ENCODE assay signal across 8 mouse cellular contexts in the genomic region with DNA sequence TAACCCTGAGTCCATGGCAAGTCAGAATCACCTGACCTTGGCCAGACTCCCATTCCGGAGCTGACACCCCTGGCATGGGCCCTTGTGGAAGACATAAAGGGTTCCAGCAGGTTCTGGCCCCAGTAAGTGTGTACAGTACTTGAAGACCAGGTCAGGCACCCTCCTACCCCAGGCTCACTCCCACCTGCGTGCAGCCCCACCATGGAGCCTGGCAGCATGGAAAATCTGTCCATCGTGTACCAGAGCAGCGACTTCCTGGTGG. TPM values are rescaled to one million over a fixed set of nuclear protein-coding genes. Genes with fewer than 3 reads are reported as not detected.
DNase-seq lines count a peak whose midpoint lies in the region; ATAC-seq lines count a peak whose summit lies in the region.

No protein-coding gene starts in this region.

- H3K9me3 ChIP-seq in kidney, embryonic 14.5 days (ENCODE audit: control insufficient read depth, low read length), result no peaks in the 10 kb centered on the region
- no peaks in the 10 kb centered on the region for H3K9me3 ChIP-seq in midbrain, embryonic 11.5 days (ENCODE audit: control insufficient read depth, low read length)

- no peaks in the 10 kb centered on the region for H3K27me3 ChIP-seq in kidney, embryonic 14.5 days (ENCODE audit: control insufficient read depth, insufficient read depth, low read length)
- no peaks in the 10 kb centered on the region for H3K27me3 ChIP-seq in midbrain, embryonic 11.5 days (ENCODE audit: control insufficient read depth, insufficient read depth, low read length)

- peak overlapping the region; percentile 73 for H3K4me3 ChIP-seq in kidney, embryonic 14.5 days (ENCODE audit: low read length)
- H3K4me3 ChIP-seq in brown adipose tissue, adult 24 weeks (ENCODE audit: insufficient read depth, low read depth, low read length), result peak overlapping the region; percentile 65
- peak overlapping the region; percentile 61 for H3K4me3 ChIP-seq in midbrain, embryonic 11.5 days (ENCODE audit: low read depth, low read length)

- peak; percentile 1; the same call in 1 of the 2 replicates for ATAC-seq in kidney, embryonic 14.5 days (ENCODE audit: low FRiP score, low TSS enrichment)
- no peak; the same call in 1 of the 2 replicates for ATAC-seq in midbrain, embryonic 11.5 days (ENCODE audit: low FRiP score)

- 19% methylated on average over 4 of the region's 4 CpGs for WGBS in kidney, embryonic 14.5 days
- WGBS in midbrain, embryonic 11.5 days, result 32% methylated on average over 4 of the region's 4 CpGs

- H3K36me3 ChIP-seq in kidney, embryonic 14.5 days (ENCODE audit: control insufficient read depth, insufficient read depth, low read length), result peaks cover 11% of the 10 kb centered on the region
- no peaks in the 10 kb centered on the region for H3K36me3 ChIP-seq in midbrain, embryonic 11.5 days (ENCODE audit: control insufficient read depth, insufficient read depth, low read length)

- peak overlapping the region; percentile 75 for H3K9ac ChIP-seq in kidney, embryonic 14.5 days (ENCODE audit: low read depth, low read length)
- H3K9ac ChIP-seq in midbrain, embryonic 11.5 days (ENCODE audit: low read length), result peak overlapping the region; percentile 75

- DNase-seq in kidney, adult 8-10 months, result no peak
- peak; percentile 42 for DNase-seq in heart, postnatal 4 days
- DNase-seq in midbrain, embryonic 11.5 days (ENCODE audit: low spot score, missing footprints), result no peak
- no peak for DNase-seq in left cerebral cortex, adult 9 months (ENCODE audit: low spot score in 2 of 2)
- no peak for DNase-seq in ovary, postnatal 36 days (ENCODE audit: low spot score)
- DNase-seq in ovary, postnatal 10 days (ENCODE audit: low spot score), result no peak

- H3K27ac ChIP-seq in kidney, embryonic 14.5 days (ENCODE audit: low read depth, low read length), result no peak overlapping the region
- no peak overlapping the region for H3K27ac ChIP-seq in brown adipose tissue, adult 24 weeks (replicated peaks; ENCODE audit: low read depth, low read length)
- no peak overlapping the region for H3K27ac ChIP-seq in midbrain, embryonic 11.5 days (ENCODE audit: low read depth, low read length)

- peak overlapping the region; percentile 89 for H3K4me2 ChIP-seq in kidney, embryonic 14.5 days (replicated peaks; ENCODE audit: low read depth, low read length)
- H3K4me2 ChIP-seq in midbrain, embryonic 11.5 days, result peak overlapping the region; percentile 91

- H3K4me1 ChIP-seq in kidney, embryonic 14.5 days (ENCODE audit: control insufficient read depth, insufficient read depth, low read length), result peaks cover 16% of the 10 kb centered on the region
- peaks cover 6% of the 10 kb centered on the region; the same call in 1 of the 2 replicates for H3K4me1 ChIP-seq in brown adipose tissue, adult 24 weeks (ENCODE audit: control insufficient read depth, insufficient read depth, insufficient read length, low read length)
- peaks cover 19% of the 10 kb centered on the region for H3K4me1 ChIP-seq in midbrain, embryonic 11.5 days (ENCODE audit: control insufficient read depth, insufficient read depth, low read length)

RNA-seq across cellular contexts. Expression of a gene that starts 0.5 kb away (rescaled TPM):
- polyA plus RNA-seq in kidney, embryonic 14.5 days (2014; fragmentation: Nextera tagmentation; extraction: Ambion mirVana), result 21.6 and 22.1 TPM in 2 replicates
- 3.0 and 3.9 TPM in 2 replicates for polyA plus RNA-seq in brown adipose tissue, adult 24 weeks (2012; ENCODE audit: insufficient read depth, insufficient read length, missing spikeins)
- 1 to 10 TPM; 5.4 to 6.6 TPM for total RNA-seq in heart, postnatal 4 days (2021)
- 16.0 and 19.8 TPM in 2 replicates for polyA plus RNA-seq in midbrain, embryonic 11.5 days (2014; fragmentation: Nextera tagmentation; extraction: Ambion mirVana)

RNA-seq across cellular contexts. Expression of a gene that starts 0.7 kb away (rescaled TPM):
- 17.3 and 26.0 TPM in 2 replicates for polyA plus RNA-seq in kidney, embryonic 14.5 days (2014; fragmentation: Nextera tagmentation; extraction: Ambion mirVana)
- polyA plus RNA-seq in brown adipose tissue, adult 24 weeks (2012; ENCODE audit: insufficient read depth, insufficient read length, missing spikeins), result 0.87 and 3.0 TPM in 2 replicates
- total RNA-seq in heart, postnatal 4 days (2021), result 10 to 100 TPM; 12.6 to 13.6 TPM
- polyA plus RNA-seq in midbrain, embryonic 11.5 days (2014; fragmentation: Nextera tagmentation; extraction: Ambion mirVana), result 15.0 and 17.3 TPM in 2 replicates

RNA-seq across cellular contexts. Expression of a gene that starts 7.9 kb away (rescaled TPM):
- not detected in 2 replicates for polyA plus RNA-seq in kidney, embryonic 14.5 days (2014; fragmentation: Nextera tagmentation; extraction: Ambion mirVana)
- not detected in 2 replicates for polyA plus RNA-seq in brown adipose tissue, adult 24 weeks (2012; ENCODE audit: insufficient read depth, insufficient read length, missing spikeins)
- not detected for total RNA-seq in heart, postnatal 4 days (2021)
- not detected in 2 replicates for polyA plus RNA-seq in midbrain, embryonic 11.5 days (2014; fragmentation: Nextera tagmentation; extraction: Ambion mirVana)

RNA-seq across cellular contexts. Expression of a gene that starts 11.0 kb away (rescaled TPM):
- polyA plus RNA-seq in kidney, embryonic 14.5 days (2014; fragmentation: Nextera tagmentation; extraction: Ambion mirVana), result 0.50 and 1.5 TPM in 2 replicates
- polyA plus RNA-seq in brown adipose tissue, adult 24 weeks (2012; ENCODE audit: insufficient read depth, insufficient read length, missing spikeins), result not detected in 2 replicates
- 1 to 10 TPM in 1 of 2 experiments, not detected in 1; 2.3 TPM for total RNA-seq in heart, postnatal 4 days (2021)
- 0.77 and 1.3 TPM in 2 replicates for polyA plus RNA-seq in midbrain, embryonic 11.5 days (2014; fragmentation: Nextera tagmentation; extraction: Ambion mirVana)

RNA-seq across cellular contexts. Expression of a gene that starts 26.2 kb away (rescaled TPM):
- polyA plus RNA-seq in kidney, embryonic 14.5 days (2014; fragmentation: Nextera tagmentation; extraction: Ambion mirVana), result 2.6 and 3.3 TPM in 2 replicates
- polyA plus RNA-seq in brown adipose tissue, adult 24 weeks (2012; ENCODE audit: insufficient read depth, insufficient read length, missing spikeins), result not detected in 2 replicates
- total RNA-seq in heart, postnatal 4 days (2021), result 10 to 100 TPM; 38.4 to 43.3 TPM
- not detected in 2 replicates for polyA plus RNA-seq in midbrain, embryonic 11.5 days (2014; fragmentation: Nextera tagmentation; extraction: Ambion mirVana)
